Mouse (Mus musculus): ENCODE measurements around the gene Rrbp1.

Gene Rrbp1

DNA sequence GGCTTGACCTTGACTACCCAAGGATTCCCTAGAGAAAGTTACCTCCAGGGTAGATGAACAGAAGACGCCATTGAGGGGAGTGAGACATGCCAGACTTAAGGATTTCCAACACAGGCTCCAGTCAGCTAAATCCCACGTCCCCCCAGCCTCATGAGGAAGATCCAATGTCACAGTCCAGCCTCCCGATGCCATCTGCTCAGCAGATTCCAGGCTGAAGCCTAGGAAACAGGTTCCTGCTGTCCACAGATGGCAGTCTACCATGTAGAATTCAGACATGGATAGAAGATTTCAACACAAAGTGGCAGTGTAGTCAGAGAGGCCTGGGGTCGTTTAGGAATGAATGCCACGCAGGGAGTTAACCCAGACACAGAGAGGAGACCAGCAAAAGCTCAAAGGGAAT is 3.4 kb upstream of the Rrbp1 start:
- no peaks in the 10 kb centered on the region for H3K36me3 ChIP-seq (ENCODE audit: control insufficient read depth, insufficient read depth, low read length, poor library complexity, severe bottlenecking)
- no peak for DNase-seq (ENCODE audit: low read depth, low spot score)
- H3K27me3 ChIP-seq (ENCODE audit: control insufficient read depth, insufficient read depth, low read length, poor library complexity, severe bottlenecking): no peaks in the 10 kb centered on the region

DNA sequence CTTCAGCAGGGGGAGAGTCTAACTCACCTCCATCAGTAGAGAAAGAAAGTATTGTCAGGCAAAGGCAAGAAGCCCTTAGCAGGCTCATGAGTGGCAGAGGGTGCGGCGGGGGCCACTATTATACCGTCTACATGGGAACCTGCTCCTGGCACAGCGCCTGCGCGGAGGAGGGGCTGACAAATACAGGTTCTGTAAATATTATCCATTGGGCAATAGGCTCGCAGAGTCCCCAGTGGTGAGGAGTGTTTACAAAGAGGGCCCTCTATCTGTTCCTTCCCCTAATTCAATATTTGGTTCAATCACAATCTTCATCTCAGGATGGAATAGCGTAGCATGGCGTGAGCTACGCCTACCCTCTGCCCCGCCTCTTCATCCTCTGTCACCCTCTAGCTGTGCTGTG is 3.0 kb upstream of the Rrbp1 start:
- DNase-seq (ENCODE audit: low read depth, low spot score): no peak
- no peaks in the 10 kb centered on the region for H3K27me3 ChIP-seq (ENCODE audit: control insufficient read depth, insufficient read depth, low read length, poor library complexity, severe bottlenecking)
- no peaks in the 10 kb centered on the region for H3K36me3 ChIP-seq (ENCODE audit: control insufficient read depth, insufficient read depth, low read length, poor library complexity, severe bottlenecking)

GRCm38 (mm10) chr2:144010282-144011044 is 600 bp downstream of the Rrbp1 start:
- DNase-seq (ENCODE audit: low read depth, low spot score): peak; percentile 85
- Histone ChIP-seq H3K27me3 (ENCODE audit: control insufficient read depth, insufficient read depth, low read length, poor library complexity, severe bottlenecking) (no peaks in the 10 kb centered on the region), H3K36me3 (ENCODE audit: control insufficient read depth, insufficient read depth, low read length, poor library complexity, severe bottlenecking) (no peaks in the 10 kb centered on the region)

DNA sequence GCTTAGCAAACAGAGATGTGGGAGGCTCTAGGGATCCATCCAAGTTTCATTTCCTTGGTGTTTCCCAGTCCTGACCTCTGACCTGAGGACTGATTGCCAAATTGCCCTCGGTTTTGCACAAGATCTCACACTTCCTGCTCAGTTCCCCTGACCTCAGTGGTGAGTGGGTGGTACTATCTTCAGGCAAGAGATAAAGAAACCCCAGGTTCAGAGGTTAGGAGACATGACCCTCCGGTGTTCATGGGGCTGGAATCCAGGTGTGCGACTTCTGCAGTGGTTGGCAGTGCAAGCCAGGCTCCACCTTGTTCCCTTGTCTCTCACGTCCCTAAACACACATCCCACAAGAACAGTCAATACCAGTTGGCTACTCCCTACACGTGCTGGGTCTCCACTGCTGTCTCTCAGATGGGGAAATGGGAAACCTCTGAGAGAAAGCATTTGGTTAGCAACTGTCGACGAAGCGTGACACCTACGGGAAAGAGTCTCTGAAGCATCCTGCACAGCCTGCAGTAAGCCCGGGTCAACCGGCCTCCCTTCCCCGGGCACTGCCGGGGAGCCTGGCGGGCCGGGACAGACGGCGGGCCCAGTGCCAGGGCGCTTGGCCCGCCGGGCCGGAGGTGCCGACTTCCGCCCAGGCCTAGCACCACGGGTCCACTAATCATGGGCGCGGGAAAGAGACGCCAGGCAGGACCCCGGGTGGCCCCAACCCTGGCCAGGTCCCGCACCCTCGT is 1.3 kb downstream of the Rrbp1 start:
- DNase-seq (ENCODE audit: low read depth, low spot score): peak; percentile 51
- Histone ChIP-seq H3K36me3 (ENCODE audit: control insufficient read depth, insufficient read depth, low read length, poor library complexity, severe bottlenecking) (no peaks in the 10 kb centered on the region), H3K27me3 (ENCODE audit: control insufficient read depth, insufficient read depth, low read length, poor library complexity, severe bottlenecking) (no peaks in the 10 kb centered on the region)

- H3K27me3 ChIP-seq (ENCODE audit: control insufficient read depth, insufficient read depth, low read length, poor library complexity, severe bottlenecking): no peaks in the 10 kb centered on the region
- H3K36me3 ChIP-seq (ENCODE audit: control insufficient read depth, insufficient read depth, low read length, poor library complexity, severe bottlenecking): no peaks in the 10 kb centered on the region
- DNase-seq (ENCODE audit: low read depth, low spot score): peak; percentile 23
These were observed 2.0 kb downstream of the Rrbp1 start for GRCm38 (mm10) chr2:144009081-144009480.

DNA sequence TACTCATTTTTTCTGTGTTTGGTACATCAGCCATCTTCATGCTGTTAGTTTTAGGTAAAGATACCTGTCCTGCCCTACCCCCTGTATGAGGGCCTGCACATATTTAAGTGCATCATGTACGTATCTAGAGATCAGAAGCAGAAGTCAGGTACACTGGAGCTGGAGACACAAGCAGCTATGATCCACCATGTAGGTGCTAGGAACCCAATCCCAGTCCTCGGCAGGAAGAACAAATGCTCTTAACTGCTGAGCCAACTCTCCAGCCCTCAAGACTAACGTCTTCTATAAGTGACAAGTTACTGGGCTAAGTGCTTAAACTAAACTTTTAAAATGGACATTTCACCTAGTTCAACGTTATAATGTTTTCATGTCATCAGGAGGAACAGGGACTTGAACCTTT is 3.9 kb downstream of the Rrbp1 start:
- Histone ChIP-seq H3K36me3 (ENCODE audit: control insufficient read depth, insufficient read depth, low read length, poor library complexity, severe bottlenecking) (no peaks in the 10 kb centered on the region), H3K27me3 (ENCODE audit: control insufficient read depth, insufficient read depth, low read length, poor library complexity, severe bottlenecking) (no peaks in the 10 kb centered on the region)
- no peak for DNase-seq (ENCODE audit: low read depth, low spot score)

DNA sequence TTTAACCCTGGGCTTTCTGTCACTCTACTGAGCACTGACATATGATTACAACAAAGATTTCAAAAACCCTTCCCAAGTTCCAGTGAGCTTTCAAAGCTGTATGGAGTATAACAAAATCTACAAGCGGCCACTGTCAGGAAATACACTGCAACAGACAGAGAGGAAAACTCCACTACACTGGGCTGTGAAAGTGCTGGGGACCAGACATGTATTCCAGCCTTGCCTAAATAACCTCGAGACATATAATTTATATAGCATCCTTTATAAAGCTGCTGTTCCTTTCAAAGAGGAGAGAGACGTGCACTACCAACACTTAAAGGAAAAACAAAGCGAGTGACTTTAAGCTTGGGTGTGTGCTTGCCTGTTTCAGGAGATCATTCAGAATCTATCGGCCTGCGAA is 4.4 kb downstream of the Rrbp1 start:
- DNase-seq (ENCODE audit: low read depth, low spot score): no peak
- no peaks in the 10 kb centered on the region for H3K36me3 ChIP-seq (ENCODE audit: control insufficient read depth, insufficient read depth, low read length, poor library complexity, severe bottlenecking)
- no peaks in the 10 kb centered on the region for H3K27me3 ChIP-seq (ENCODE audit: control insufficient read depth, insufficient read depth, low read length, poor library complexity, severe bottlenecking)

- H3K36me3 ChIP-seq (ENCODE audit: control insufficient read depth, insufficient read depth, low read length, poor library complexity, severe bottlenecking): no peaks in the 10 kb centered on the region
- DNase-seq (ENCODE audit: low read depth, low spot score): no peak
- H3K27me3 ChIP-seq (ENCODE audit: control insufficient read depth, insufficient read depth, low read length, poor library complexity, severe bottlenecking): no peaks in the 10 kb centered on the region
These were observed 5.7 kb downstream of the Rrbp1 start for GRCm38 (mm10) chr2:144005166-144005955.

DNA sequence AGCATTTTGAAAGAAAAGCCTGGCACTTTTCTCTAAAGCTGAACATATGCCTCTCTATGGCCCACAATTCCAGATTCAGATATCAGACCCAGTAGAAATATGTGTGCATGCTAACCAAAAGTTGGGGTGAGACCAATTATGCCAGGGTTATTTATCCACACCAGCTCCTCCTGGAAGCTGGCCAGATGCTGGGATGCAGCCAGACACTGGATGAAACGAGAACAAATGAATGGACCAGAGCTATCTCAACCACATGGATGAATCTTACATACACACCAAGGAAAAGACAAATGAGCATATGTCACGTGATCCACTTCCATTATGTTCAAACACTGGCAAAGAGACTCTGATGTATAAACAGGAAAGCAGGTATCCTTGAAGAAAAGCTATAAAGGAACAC is 7.5 kb downstream of the Rrbp1 start:
- no peaks in the 10 kb centered on the region for H3K27me3 ChIP-seq (ENCODE audit: control insufficient read depth, insufficient read depth, low read length, poor library complexity, severe bottlenecking)
- no peak for DNase-seq (ENCODE audit: low read depth, low spot score)
- no peaks in the 10 kb centered on the region for H3K36me3 ChIP-seq (ENCODE audit: control insufficient read depth, insufficient read depth, low read length, poor library complexity, severe bottlenecking)

DNA sequence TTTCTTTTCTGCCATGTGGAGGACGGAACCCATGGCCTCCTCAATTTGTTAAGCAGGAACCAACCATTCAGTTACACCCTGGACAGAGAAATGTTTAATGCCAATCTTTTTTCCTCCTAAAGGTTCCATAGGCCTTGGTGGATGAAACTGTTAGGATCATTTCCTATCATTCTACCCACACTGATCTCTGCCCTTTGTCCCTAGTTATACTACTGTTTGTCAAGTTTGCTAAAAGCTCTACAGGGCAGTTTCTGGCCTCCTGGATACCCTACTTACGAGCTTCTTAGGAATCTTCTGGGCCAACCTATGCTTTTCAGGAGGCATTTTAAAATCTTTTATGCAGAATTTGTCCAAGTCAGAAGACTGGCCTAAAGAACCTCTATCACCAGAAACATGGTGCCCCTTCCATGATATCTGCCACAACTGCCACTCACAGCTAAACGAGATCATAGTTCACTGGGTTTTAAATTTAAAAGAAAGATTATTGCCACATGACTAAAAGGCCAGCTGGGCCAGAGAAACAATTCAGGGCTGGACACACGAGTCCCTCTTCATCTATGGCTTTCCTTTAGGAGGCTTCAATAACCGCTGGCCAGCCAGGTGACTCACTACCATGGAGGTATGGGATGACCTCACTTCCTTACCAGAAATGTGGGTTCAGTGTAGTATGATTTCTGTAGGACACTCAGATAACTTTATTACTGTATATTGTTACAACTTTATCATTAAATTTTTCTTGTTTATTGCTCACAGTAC is 8.7 kb downstream of the Rrbp1 start:
- no peak for DNase-seq (ENCODE audit: low read depth, low spot score)
- Histone ChIP-seq H3K36me3 (ENCODE audit: control insufficient read depth, insufficient read depth, low read length, poor library complexity, severe bottlenecking) (no peaks in the 10 kb centered on the region), H3K27me3 (ENCODE audit: control insufficient read depth, insufficient read depth, low read length, poor library complexity, severe bottlenecking) (no peaks in the 10 kb centered on the region)

- Histone ChIP-seq H3K36me3 (ENCODE audit: control insufficient read depth, insufficient read depth, low read length, poor library complexity, severe bottlenecking) (no peaks in the 10 kb centered on the region), H3K27me3 (ENCODE audit: control insufficient read depth, insufficient read depth, low read length, poor library complexity, severe bottlenecking) (no peaks in the 10 kb centered on the region)
- DNase-seq (ENCODE audit: low read depth, low spot score): no peak
These were observed 18.1 kb downstream of the Rrbp1 start for GRCm38 (mm10) chr2:143992977-143993376.

DNA sequence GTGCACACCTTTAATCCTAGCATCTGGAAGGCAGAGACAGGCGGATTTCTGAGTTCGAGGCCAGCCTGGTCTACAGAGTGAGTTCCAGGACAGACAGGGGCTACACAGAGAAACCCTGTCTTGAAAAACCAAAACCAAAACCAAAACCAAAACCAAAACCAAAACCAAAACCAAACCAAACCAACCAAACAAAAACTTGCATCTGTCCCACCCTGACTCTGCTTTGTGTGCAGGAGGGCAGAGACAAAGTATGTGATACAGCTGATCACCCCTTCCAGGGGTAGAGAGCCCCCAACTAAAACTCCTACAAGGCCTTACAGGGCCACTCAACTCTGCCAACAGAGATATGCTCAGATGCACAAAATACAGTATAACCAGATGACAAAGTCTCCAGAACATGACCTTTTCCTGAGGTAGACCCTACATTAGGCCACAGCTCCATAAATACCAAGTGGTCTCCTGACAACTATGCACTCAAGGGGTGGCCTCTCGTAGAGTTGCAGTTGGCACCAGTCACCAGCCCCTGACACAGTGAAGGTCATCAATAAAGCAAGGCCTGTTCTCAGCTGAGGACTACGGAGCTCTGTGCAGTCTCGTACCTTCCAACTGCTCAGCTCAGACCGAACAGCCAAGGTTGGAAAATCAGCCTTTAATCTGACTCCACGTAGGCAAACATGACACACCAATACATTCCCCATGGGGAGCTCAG is 18.9 kb downstream of the Rrbp1 start:
- H3K36me3 ChIP-seq (ENCODE audit: control insufficient read depth, insufficient read depth, low read length, poor library complexity, severe bottlenecking): no peaks in the 10 kb centered on the region
- H3K27me3 ChIP-seq (ENCODE audit: control insufficient read depth, insufficient read depth, low read length, poor library complexity, severe bottlenecking): no peaks in the 10 kb centered on the region
- DNase-seq (ENCODE audit: low read depth, low spot score): no peak

GRCm38 (mm10) chr2:143990997-143991396 is 20.1 kb downstream of the Rrbp1 start:
- DNase-seq (ENCODE audit: low read depth, low spot score): no peak
- H3K36me3 ChIP-seq (ENCODE audit: control insufficient read depth, insufficient read depth, low read length, poor library complexity, severe bottlenecking): no peaks in the 10 kb centered on the region
- H3K27me3 ChIP-seq (ENCODE audit: control insufficient read depth, insufficient read depth, low read length, poor library complexity, severe bottlenecking): no peaks in the 10 kb centered on the region

GRCm38 (mm10) chr2:143988016-143988415 is 23.0 kb downstream of the Rrbp1 start:
- H3K27me3 ChIP-seq (ENCODE audit: control insufficient read depth, insufficient read depth, low read length, poor library complexity, severe bottlenecking): no peaks in the 10 kb centered on the region
- H3K36me3 ChIP-seq (ENCODE audit: control insufficient read depth, insufficient read depth, low read length, poor library complexity, severe bottlenecking): no peaks in the 10 kb centered on the region
- no peak for DNase-seq (ENCODE audit: low read depth, low spot score)
